Mouse (Mus musculus): ENCODE results near the gene Rps7.

DNA sequence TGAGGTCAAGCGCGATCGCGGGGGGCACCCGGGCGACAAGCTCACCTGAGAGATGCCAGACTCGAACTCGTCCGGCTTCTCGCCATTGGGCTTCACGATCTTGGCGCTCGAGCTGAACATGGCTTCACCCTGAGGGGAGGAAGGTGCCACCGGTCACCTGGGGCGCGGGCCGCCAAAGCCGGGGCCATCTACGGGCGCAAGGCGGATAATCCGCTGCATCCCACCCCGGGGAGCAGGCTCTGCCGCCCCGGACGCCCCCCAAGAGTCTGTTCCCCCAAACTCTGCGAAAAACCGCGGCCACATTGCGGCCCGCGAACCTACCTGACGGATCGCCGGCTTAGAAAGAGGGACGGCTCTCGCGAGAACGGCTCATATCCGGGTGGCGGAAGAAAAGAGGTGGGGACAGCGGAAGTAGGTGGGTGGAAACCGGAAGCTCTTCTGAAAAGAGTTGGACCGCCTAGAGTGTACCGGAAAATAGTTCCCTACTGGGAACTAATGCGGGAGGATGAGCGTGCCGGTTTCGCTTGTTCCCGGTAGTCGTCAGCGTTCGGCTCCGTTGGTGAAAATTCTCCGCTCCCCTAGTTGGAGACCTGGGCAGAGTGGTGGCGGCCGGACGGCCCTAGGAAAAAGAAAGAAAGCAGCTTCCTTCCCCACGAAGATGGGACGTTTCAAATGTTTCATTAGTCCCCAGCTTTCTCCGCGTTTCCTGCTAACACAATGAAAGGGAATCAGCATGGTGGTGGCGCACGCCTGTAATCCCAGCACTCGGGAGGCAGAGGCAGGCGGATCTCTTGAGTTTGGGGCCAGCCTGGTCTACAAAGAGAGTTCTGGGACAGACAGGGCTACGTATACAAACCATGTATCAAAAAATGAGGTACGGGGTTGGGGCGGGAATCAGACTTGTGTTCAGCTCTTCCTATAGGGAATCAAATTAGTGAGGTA is at the start of gene Rps7:
- TF ChIP-seq GATA1 (IDR thresholded peaks at IDR 0.05; ENCODE audit: low read length), result no peak
- no peak for TF ChIP-seq TAL1 (IDR thresholded peaks at IDR 0.05; ENCODE audit: low read length)
